Mouse (Mus musculus) cerebellum, adult (tissue): ENCODE results near the gene Gm36245.
"Not testable (repeated sequence)": the region's sequence is repeated elsewhere in the genome, so short reads cannot be mapped to it uniquely, and the experiment has no call there.

Source experiments
- ATAC-seq: cut with Nextera tagmentation; 2 replicates; pipeline ENCODE4 v1.9.2; 2017; ENCODE audit warnings: mild to moderate bottlenecking, moderate library complexity, mixed read lengths; ENCODE audit not compliant: insufficient number of reproducible peaks, low FRiP score, low TSS enrichment

The Gm36245 gene

GRCm38 (mm10) chr15:77598958-77599357 lies at the start of gene Gm36245:
TSS of gene Gm36245 (plus strand) at chr15:77599258.
- ATAC-seq, result no peak

GRCm38 (mm10) chr15:77561792-77562191 lies 37.3 kb upstream of the Gm36245 start, which contains the start of gene 1700025B11Rik:
TSS of gene 1700025B11Rik (minus strand) at chr15:77561892.
- ATAC-seq, result no peak

- no peak for ATAC-seq
Observed at GRCm38 (mm10) chr15:77563219-77563618, 35.8 kb upstream of the Gm36245 start.

GRCm38 (mm10) chr15:77578801-77579200 lies 20.3 kb upstream of the Gm36245 start:
- ATAC-seq, result no peak

DNA sequence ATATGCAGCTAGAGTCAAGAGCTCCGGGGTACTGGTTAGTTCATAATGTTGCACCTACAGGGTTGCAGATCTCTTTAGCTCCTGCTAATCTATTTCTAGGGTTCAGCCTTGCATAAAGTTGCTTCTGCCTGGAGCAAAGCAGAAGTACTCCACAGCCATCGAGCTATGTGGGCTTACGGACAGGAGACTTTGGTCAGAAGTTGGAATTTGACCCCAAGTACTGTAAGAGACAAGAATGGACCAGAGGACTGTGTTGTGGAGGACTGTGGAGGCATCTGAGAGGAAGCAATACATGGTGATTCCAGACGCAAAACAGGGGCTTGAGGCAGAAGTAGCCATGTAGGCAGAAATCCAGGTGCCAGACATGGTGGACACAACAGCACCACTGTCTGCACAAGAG lies 19.7 kb upstream of the Gm36245 start:
- no peak for ATAC-seq

GRCm38 (mm10) chr15:77581681-77582080 lies 17.4 kb upstream of the Gm36245 start:
- ATAC-seq, result no peak

- ATAC-seq, result no peak
Observed at GRCm38 (mm10) chr15:77587026-77587425, 12.0 kb upstream of the Gm36245 start.

DNA sequence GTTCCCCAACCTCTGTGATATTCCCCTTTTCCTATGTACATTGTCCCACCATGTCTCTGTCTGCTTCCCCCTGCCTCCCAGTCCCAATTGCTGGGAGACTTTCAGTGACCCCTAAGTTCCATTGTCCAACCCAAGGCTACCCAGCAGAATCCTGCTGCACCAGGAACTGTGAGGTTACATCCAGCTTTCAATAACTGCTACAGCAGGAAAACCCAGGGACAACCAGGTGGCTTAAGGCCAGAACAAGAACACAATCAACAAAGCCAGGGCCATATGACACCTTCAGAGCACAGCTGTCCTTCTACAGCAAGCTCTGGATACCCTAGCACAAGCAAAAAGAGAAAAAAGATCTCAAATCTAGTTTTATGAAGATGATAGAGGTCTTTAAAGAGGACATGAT lies 10.1 kb upstream of the Gm36245 start:
- ATAC-seq, result no peak

GRCm38 (mm10) chr15:77590881-77591280 lies 8.2 kb upstream of the Gm36245 start:
- no peak for ATAC-seq

- no peak for ATAC-seq
Observed at GRCm38 (mm10) chr15:77593557-77593956, 5.5 kb upstream of the Gm36245 start.

- no peak for ATAC-seq
Observed at GRCm38 (mm10) chr15:77595961-77596360, 3.1 kb upstream of the Gm36245 start, which contains the start of gene Apol10b. TSS of gene Apol10b (minus strand) at chr15:77596125.

- ATAC-seq, result no peak
Observed at GRCm38 (mm10) chr15:77598429-77598828, 629 bp upstream of the Gm36245 start.

DNA sequence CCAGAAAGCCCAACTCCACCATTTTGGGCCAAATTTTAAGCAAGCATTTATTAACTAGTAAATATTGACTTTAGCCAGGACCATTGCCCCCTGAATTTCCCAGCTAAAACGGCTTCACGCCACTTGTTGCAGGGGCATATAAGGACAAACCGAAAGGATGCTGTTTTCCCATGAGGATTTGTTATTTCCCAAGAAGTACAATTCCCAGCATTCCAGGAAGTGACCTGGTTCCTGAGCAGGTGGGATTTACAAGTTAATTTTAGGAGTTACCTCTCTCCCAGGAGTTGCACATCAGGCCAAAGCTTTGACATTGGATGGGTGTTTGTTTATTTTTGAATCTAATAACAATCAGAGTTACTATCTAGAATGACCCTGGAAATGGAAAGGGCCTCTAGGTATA lies 7.0 kb downstream of the Gm36245 start:
- ATAC-seq, result no peak

GRCm38 (mm10) chr15:77624710-77625109 lies 25.7 kb downstream of the Gm36245 start:
- ATAC-seq, result no peak

DNA sequence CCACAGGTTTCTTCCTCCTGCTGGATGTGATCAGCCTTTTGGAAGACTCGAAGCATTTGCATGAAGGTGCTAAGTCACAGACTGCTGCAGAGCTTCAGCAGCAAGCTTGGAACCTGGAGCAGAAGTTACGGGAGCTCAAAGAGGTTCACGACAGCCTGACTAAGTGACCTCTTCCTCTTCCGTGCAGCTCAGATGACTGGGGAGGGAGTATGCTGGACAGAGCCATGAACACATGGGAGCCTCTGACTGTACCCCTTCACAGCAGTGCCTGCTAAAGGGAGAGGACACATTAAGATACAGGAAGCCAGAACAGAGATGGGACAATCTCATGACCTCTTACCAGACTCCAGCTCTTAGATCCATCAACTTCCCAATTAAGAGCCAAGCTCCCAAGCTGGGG lies 27.4 kb downstream of the Gm36245 start:
- not testable (repeated sequence) for ATAC-seq

DNA sequence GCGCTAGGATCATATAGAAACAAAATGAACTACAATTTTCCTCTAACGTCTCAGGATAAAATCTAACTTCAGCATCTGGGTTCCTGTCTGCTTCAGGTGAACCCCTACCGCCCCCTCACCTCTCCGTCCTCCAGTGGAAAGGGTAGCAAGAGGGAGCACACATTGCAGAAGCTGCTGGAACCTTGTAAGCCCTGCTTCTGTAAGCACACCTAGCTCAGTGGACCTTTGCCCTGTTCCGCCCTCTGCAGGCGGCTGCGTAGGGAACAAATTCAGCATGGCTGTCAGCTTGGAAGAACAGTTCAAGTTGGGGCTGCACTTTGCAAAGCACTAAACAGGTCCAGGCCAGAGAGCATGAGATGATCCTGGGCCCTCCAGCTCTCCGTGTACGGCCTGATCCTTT lies 29.6 kb downstream of the Gm36245 start:
- ATAC-seq, result not testable (repeated sequence)

GRCm38 (mm10) chr15:77629822-77630221 lies 30.8 kb downstream of the Gm36245 start:
- ATAC-seq, result not testable (repeated sequence)

DNA sequence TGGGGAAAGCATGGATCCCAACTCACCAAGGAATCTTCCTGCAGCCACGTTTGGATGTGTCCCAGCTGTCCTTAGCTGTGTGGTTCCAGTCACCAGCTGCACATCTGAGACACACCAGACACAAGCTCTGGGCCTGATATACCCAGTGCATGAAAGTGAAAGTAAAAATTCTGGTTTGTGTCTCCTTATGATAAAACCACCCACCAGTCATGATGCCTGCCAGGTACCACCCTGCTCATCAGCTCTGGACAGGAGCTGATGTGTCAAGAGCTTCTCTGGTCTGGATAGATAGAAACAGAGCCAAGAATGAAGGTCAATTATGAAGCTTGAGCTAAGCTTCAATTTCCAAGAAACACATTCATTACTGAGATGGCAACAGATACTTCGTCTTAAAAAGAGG lies 44.1 kb downstream of the Gm36245 start, which contains the start of gene Apol11b:
Gene Apol11b (minus strand): TSS at position 111 of the 400 bp plus-strand sequence.
- not testable (repeated sequence) for ATAC-seq

- not testable (repeated sequence) for ATAC-seq
Observed at GRCm38 (mm10) chr15:77651143-77651542, 52.1 kb downstream of the Gm36245 start.
